Mouse (Mus musculus): ENCODE measurements around the gene Gm20388. TPM values are rescaled to one million over a fixed set of nuclear protein-coding genes. Genes with fewer than 3 reads are reported as not detected.

The Gm20388 gene
- polyA plus RNA-seq, 1 experiment from 2014 or later = not detected

DNA sequence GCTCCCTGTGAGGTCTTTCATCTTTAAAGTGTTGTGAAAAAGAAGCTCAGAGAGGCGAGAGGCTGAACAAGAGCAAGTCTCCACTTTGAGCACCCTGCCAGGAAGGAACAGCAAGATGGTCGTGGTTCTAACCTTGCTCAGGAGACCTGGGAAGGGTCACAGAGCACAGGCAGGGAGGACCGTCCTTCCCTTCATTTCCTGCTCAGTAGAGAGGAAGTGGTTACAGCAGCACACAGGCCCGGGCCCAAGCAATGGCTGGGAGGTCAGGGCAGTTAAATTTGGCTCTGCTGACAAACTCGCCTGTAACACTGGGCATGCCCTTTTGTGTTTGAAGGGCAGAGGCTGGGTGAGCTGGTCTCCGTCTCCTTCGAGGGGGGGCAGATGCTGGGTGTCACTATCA lies 914.0 kb downstream of the Gm20388 start:
- H3K9ac ChIP-seq (ENCODE audit: low read length) = no peak overlapping the region
- no peaks in the 10 kb centered on the region for H3K36me3 ChIP-seq (ENCODE audit: control insufficient read depth, insufficient read depth, low read length)
- no peak for DNase-seq (ENCODE audit: low spot score)
- no peaks in the 10 kb centered on the region for H3K4me1 ChIP-seq (replicated peaks; ENCODE audit: control insufficient read depth, insufficient read depth)
- H3K4me3 ChIP-seq (ENCODE audit: low read depth, low read length) = no peak overlapping the region
- 63% methylated on average over 7 of the region's 7 CpGs for WGBS
- TF ChIP-seq CTCF (IDR thresholded peaks at IDR 0.05; ENCODE audit: low read depth) = no peak
- TF ChIP-seq EP300 (optimal IDR thresholded peaks at IDR 0.05) = no peak
- no peak overlapping the region for H3K4me2 ChIP-seq (replicated peaks; ENCODE audit: low read depth)
- H3K9me3 ChIP-seq (ENCODE audit: control insufficient read depth, low read length) = no peaks in the 10 kb centered on the region
- ATAC-seq (ENCODE audit: low FRiP score, low TSS enrichment) = no peak
- H3K27me3 ChIP-seq (ENCODE audit: control insufficient read depth, insufficient read depth, low read length) = no peaks in the 10 kb centered on the region
- H3K27ac ChIP-seq (replicated peaks) = no peak overlapping the region

GRCm38 (mm10) chr8:120828279-120828678 lies 917.6 kb downstream of the Gm20388 start:
- Histone ChIP-seq H3K9ac (ENCODE audit: low read length) (no peak overlapping the region), H3K9me3 (ENCODE audit: control insufficient read depth, low read length) (no peaks in the 10 kb centered on the region), H3K36me3 (ENCODE audit: control insufficient read depth, insufficient read depth, low read length) (no peaks in the 10 kb centered on the region), H3K27me3 (ENCODE audit: control insufficient read depth, insufficient read depth, low read length) (no peaks in the 10 kb centered on the region), H3K4me1 (replicated peaks; ENCODE audit: control insufficient read depth, insufficient read depth) (no peaks in the 10 kb centered on the region), H3K4me2 (replicated peaks; ENCODE audit: low read depth) (no peak overlapping the region), H3K4me3 (ENCODE audit: low read depth, low read length) (no peak overlapping the region), H3K27ac (replicated peaks) (no peak overlapping the region)
- 23% methylated on average over 14 of the region's 14 CpGs for WGBS
- ATAC-seq (ENCODE audit: low FRiP score, low TSS enrichment) (peak; percentile 22; the same call in 1 of the 2 replicates), DNase-seq (ENCODE audit: low spot score) (peak; percentile 74)
- TF ChIP-seq CTCF (IDR thresholded peaks at IDR 0.05; ENCODE audit: low read depth) = peak; percentile 94
- TF ChIP-seq EP300 (optimal IDR thresholded peaks at IDR 0.05) = no peak

GRCm38 (mm10) chr8:120830661-120831060 lies 920.0 kb downstream of the Gm20388 start:
- no peak; the same call in 1 of the 2 replicates for ATAC-seq (ENCODE audit: low FRiP score, low TSS enrichment)
- Histone ChIP-seq H3K9ac (ENCODE audit: low read length) (no peak overlapping the region), H3K36me3 (ENCODE audit: control insufficient read depth, insufficient read depth, low read length) (no peaks in the 10 kb centered on the region), H3K4me3 (ENCODE audit: low read depth, low read length) (no peak overlapping the region), H3K4me1 (replicated peaks; ENCODE audit: control insufficient read depth, insufficient read depth) (no peaks in the 10 kb centered on the region), H3K9me3 (ENCODE audit: control insufficient read depth, low read length) (no peaks in the 10 kb centered on the region), H3K27ac (replicated peaks) (no peak overlapping the region), H3K4me2 (replicated peaks; ENCODE audit: low read depth) (no peak overlapping the region), H3K27me3 (ENCODE audit: control insufficient read depth, insufficient read depth, low read length) (no peaks in the 10 kb centered on the region)
- no peak for TF ChIP-seq CTCF (IDR thresholded peaks at IDR 0.05; ENCODE audit: low read depth)
- no peak for TF ChIP-seq EP300 (optimal IDR thresholded peaks at IDR 0.05)
- no peak for DNase-seq (ENCODE audit: low spot score)
- 55% methylated on average over 12 of the region's 12 CpGs for WGBS

DNA sequence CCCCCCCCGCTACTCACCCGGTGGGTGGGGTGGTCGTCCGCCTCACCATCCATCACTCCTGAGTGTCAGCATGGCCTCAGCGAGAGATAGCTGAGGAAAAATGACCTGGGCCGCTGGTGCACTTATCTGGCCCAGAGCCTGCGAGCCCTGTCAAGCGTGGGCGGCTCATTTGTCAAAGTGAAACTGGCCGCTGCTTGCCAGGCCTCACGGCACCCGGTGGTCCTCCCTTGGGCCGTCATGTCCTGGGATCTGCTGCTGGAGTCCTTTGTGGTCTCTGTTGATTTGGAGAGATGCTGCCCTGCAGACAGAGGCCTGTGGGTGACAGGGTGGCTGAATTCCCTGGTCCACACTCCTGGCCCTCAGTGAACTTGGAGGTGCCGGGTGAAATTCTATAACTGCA lies 921.4 kb downstream of the Gm20388 start:
- H3K9ac ChIP-seq (ENCODE audit: low read length) = no peak overlapping the region
- WGBS = 9% methylated on average over 12 of the region's 14 CpGs

GRCm38 (mm10) chr8:120833196-120833595 lies 922.6 kb downstream of the Gm20388 start:
- DNase-seq (ENCODE audit: low spot score) (no peak), ATAC-seq (ENCODE audit: low FRiP score, low TSS enrichment) (no peak)
- H3K9ac ChIP-seq (ENCODE audit: low read length) = no peak overlapping the region
- H3K4me2 ChIP-seq (replicated peaks; ENCODE audit: low read depth) = no peak overlapping the region
- no peaks in the 10 kb centered on the region for H3K36me3 ChIP-seq (ENCODE audit: control insufficient read depth, insufficient read depth, low read length)
- WGBS = 46% methylated on average over 4 of the region's 4 CpGs
- no peak overlapping the region for H3K4me3 ChIP-seq (ENCODE audit: low read depth, low read length)
- TF ChIP-seq EP300 (optimal IDR thresholded peaks at IDR 0.05) (no peak), CTCF (IDR thresholded peaks at IDR 0.05; ENCODE audit: low read depth) (no peak)
- no peak overlapping the region for H3K27ac ChIP-seq (replicated peaks)
- H3K4me1 ChIP-seq (replicated peaks; ENCODE audit: control insufficient read depth, insufficient read depth) = no peaks in the 10 kb centered on the region
- no peaks in the 10 kb centered on the region for H3K27me3 ChIP-seq (ENCODE audit: control insufficient read depth, insufficient read depth, low read length)
- no peaks in the 10 kb centered on the region for H3K9me3 ChIP-seq (ENCODE audit: control insufficient read depth, low read length)

More for the DNA sequence above, 921.4 kb downstream of the Gm20388 start:
- H3K4me2 ChIP-seq (replicated peaks; ENCODE audit: low read depth) = peak overlapping the region; percentile 44
- H3K4me3 ChIP-seq (ENCODE audit: low read depth, low read length) = no peak overlapping the region
- H3K27ac ChIP-seq (replicated peaks) = peak overlapping the region; percentile 49; the same call in 1 of the 2 replicates
- no peak for TF ChIP-seq CTCF (IDR thresholded peaks at IDR 0.05; ENCODE audit: low read depth)
- TF ChIP-seq EP300 (optimal IDR thresholded peaks at IDR 0.05) = no peak
- no peak for ATAC-seq (ENCODE audit: low FRiP score, low TSS enrichment)
- peak; percentile 34 for DNase-seq (ENCODE audit: low spot score)
- H3K9me3 ChIP-seq (ENCODE audit: control insufficient read depth, low read length) = no peaks in the 10 kb centered on the region
- H3K27me3 ChIP-seq (ENCODE audit: control insufficient read depth, insufficient read depth, low read length) = no peaks in the 10 kb centered on the region
- no peaks in the 10 kb centered on the region for H3K4me1 ChIP-seq (replicated peaks; ENCODE audit: control insufficient read depth, insufficient read depth)
- no peaks in the 10 kb centered on the region for H3K36me3 ChIP-seq (ENCODE audit: control insufficient read depth, insufficient read depth, low read length)

DNA sequence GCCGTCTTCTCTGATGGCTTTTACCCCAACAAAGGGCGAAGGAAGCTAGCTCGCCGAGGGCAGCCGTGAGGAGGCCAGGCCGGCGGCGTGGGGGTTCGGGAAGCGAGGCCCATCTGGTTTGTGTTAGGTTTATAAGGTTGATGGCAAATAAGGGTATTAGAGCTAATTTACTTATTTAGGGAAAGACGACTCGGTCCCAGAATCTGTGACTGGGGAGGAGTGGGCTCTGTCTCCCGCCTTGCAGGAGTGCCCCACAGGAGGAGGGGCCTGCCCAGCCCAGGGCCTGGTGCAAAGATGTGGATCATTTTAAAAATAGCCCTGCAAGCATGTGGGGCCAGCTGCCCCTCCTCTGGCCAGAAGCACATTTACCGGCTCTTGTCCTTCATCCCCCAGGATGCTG lies 928.4 kb downstream of the Gm20388 start:
- WGBS = 66% methylated on average over 14 of the region's 14 CpGs
- no peak overlapping the region for H3K27ac ChIP-seq (replicated peaks)
- H3K4me2 ChIP-seq (replicated peaks; ENCODE audit: low read depth) = no peak overlapping the region
- no peak overlapping the region for H3K9ac ChIP-seq (ENCODE audit: low read length)
- H3K9me3 ChIP-seq (ENCODE audit: control insufficient read depth, low read length) = no peaks in the 10 kb centered on the region
- H3K4me3 ChIP-seq (ENCODE audit: low read depth, low read length) = no peak overlapping the region
- DNase-seq (ENCODE audit: low spot score) (no peak), ATAC-seq (ENCODE audit: low FRiP score, low TSS enrichment) (no peak)
- H3K27me3 ChIP-seq (ENCODE audit: control insufficient read depth, insufficient read depth, low read length) = no peaks in the 10 kb centered on the region
- TF ChIP-seq CTCF (IDR thresholded peaks at IDR 0.05; ENCODE audit: low read depth) = no peak
- TF ChIP-seq EP300 (optimal IDR thresholded peaks at IDR 0.05) = no peak
- no peaks in the 10 kb centered on the region for H3K36me3 ChIP-seq (ENCODE audit: control insufficient read depth, insufficient read depth, low read length)
- no peaks in the 10 kb centered on the region for H3K4me1 ChIP-seq (replicated peaks; ENCODE audit: control insufficient read depth, insufficient read depth)
